Mouse (Mus musculus) midbrain, embryonic 12.5 days (tissue): ENCODE measurements around the gene Gm17018. TPM values are rescaled to one million over a fixed set of nuclear protein-coding genes. Genes with fewer than 3 reads are reported as not detected.
A peak's percentile ranks its signal among the peaks of the same experiment; 100 is the strongest.
"Not testable (repeated sequence)": the region's sequence is repeated elsewhere in the genome, so short reads cannot be mapped to it uniquely, and the experiment has no call there.

Source experiments
- ATAC-seq: fragments of 200-750 bp; cut with Nextera tagmentation; 2 replicates; pipeline ENCODE4 v1.8.0; 2017; ENCODE audit warnings: low read depth, moderate TSS enrichment, moderate library complexity; ENCODE audit not compliant: low FRiP score
- H3K27ac ChIP-seq: fragments of 300-500 bp; sonication (generic); replicated peaks from 2 replicates; pipeline ENCODE4 v1.5.1; 2016; ENCODE audit warnings: mild to moderate bottlenecking
- H3K27me3 ChIP-seq: fragments of 300-500 bp; sonication (generic); 2 replicates; pipeline ENCODE4 v1.6.1; 2016; ENCODE audit warnings: mild to moderate bottlenecking
- H3K36me3 ChIP-seq: fragments of 300-500 bp; sonication (generic); 2 replicates; pipeline ENCODE4 v1.6.1; 2016
- H3K4me1 ChIP-seq: fragments of 300-500 bp; sonication (generic); 2 replicates; pipeline ENCODE4 v1.6.1; 2016
- H3K4me2 ChIP-seq: fragments of 300-500 bp; sonication (generic); replicated peaks from 2 replicates; pipeline ENCODE4 v1.6.1; 2016; ENCODE audit warnings: mild to moderate bottlenecking, moderate library complexity
- H3K4me3 ChIP-seq: fragments of 300-500 bp; sonication (generic); 2 replicates; pipeline ENCODE4 v1.5.1; 2016; ENCODE audit warnings: mild to moderate bottlenecking
- H3K9ac ChIP-seq: fragments of 300-500 bp; sonication (generic); replicated peaks from 2 replicates; pipeline ENCODE4 v1.6.1; 2016; ENCODE audit warnings: mild to moderate bottlenecking, moderate library complexity
- H3K9me3 ChIP-seq: fragments of 300-500 bp; sonication (generic); 2 replicates; pipeline ENCODE4 v1.6.1; 2016; ENCODE audit warnings: mild to moderate bottlenecking
- WGBS: fragments of 180-500 bp; shearing (Covaris S2); methylation state at CpG from one replicate; pipeline ENCODE4 v1.1.7; 2016; 5-methylcytosine and 5-hydroxymethylcytosine counted together
- polyA plus RNA-seq: library from polyadenylated mRNA; unstranded; fragments of >200 nt; fragmentation: Nextera tagmentation; extraction: Ambion mirVana; gene quantifications from 2 replicates; pipeline ENCODE4 v1.2.1, GENCODE M21; 2016

Gm17018 gene
- polyA plus RNA-seq, 1 experiment from 2014 or later = 41.9 TPM

DNA sequence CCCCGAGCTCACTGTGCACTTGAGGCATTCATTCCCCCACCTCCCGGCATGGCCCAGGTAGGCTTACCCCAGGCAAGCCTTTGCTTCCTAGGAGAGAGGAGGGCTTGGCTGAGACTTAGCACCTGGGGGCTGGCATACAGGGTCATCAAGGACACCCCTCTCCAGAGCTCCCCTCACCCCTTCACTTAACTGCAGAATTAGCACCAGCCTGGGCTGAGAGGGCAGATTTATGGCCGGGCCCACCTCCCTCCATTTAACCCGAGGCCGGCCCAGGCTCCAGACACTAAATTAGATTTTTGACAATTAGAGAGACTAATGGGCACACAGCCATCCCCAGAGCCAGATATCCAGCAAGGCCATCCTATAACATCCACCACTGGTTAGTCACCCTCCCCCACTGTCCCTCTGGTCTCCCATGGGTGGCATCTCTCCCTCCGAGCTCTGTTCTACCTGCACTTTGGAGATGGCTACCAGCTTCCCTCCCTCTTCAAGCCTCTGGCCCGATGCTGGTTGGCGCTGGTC is 25.1 kb upstream of the Gm17018 start:
- H3K36me3 ChIP-seq = peaks cover 8% of the 10 kb centered on the region
- H3K27me3 ChIP-seq = peaks cover 56% of the 10 kb centered on the region
- H3K9me3 ChIP-seq = no peaks in the 10 kb centered on the region
- no peak overlapping the region for H3K4me2 ChIP-seq
- H3K4me3 ChIP-seq = no peak overlapping the region
- WGBS = 82% methylated on average over 8 of the region's 8 CpGs
- H3K4me1 ChIP-seq = peaks cover 8% of the 10 kb centered on the region; the same call in 1 of the 2 replicates
- H3K9ac ChIP-seq = no peak overlapping the region
- no peak overlapping the region for H3K27ac ChIP-seq
- no peak for ATAC-seq

DNA sequence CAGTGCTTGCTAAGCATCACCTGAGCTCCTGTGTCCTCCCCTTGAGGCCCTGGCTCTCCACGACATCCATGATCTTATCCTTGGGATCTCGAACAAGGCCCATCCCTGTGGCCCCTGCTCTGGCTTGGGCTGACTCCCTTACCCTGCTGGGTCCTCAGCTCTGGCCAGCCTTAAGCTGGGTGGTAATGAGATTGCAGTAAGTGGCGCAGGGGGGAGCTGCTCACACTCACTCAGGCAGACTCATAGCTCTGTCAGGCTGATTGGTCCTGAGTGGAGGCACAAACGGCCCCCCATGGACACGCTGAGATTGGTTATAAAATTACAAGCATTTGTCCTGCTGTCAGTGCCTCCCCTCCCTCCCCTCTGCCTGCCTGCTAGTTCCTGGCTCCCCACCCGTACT is 24.5 kb upstream of the Gm17018 start:
- Histone ChIP-seq H3K36me3 (0 out of 2 replicates have a peak, but pooled peaks cover 1% of the 10 kb centered on the region), H3K27ac (no peak overlapping the region), H3K4me1 (peaks cover 12% of the 10 kb centered on the region), H3K4me2 (no peak overlapping the region), H3K9me3 (no peaks in the 10 kb centered on the region), H3K27me3 (peaks cover 63% of the 10 kb centered on the region), H3K9ac (no peak overlapping the region), H3K4me3 (no peak overlapping the region)
- no peak for ATAC-seq
- WGBS = 72% methylated on average over 6 of the region's 6 CpGs

DNA sequence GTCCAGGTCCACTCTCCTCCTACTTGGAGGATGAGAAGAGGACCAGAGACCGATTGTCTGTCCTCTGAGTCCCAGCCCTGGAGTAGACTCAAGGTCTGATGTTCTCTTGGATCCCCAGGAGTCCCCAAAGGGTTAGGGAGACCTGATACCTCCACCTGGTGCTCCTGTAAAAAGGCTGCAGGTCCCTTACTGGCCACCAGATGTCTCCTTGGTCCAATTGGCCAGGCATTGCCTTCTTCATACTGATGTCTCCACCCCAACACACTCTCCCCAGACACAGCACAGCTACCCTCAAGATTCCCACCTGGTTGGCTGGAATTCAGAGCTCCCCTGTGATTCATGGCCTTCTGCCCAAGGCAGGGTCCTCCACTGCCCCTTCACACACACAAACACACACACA is 22.9 kb upstream of the Gm17018 start:
- H3K27me3 ChIP-seq = peaks cover 79% of the 10 kb centered on the region

DNA sequence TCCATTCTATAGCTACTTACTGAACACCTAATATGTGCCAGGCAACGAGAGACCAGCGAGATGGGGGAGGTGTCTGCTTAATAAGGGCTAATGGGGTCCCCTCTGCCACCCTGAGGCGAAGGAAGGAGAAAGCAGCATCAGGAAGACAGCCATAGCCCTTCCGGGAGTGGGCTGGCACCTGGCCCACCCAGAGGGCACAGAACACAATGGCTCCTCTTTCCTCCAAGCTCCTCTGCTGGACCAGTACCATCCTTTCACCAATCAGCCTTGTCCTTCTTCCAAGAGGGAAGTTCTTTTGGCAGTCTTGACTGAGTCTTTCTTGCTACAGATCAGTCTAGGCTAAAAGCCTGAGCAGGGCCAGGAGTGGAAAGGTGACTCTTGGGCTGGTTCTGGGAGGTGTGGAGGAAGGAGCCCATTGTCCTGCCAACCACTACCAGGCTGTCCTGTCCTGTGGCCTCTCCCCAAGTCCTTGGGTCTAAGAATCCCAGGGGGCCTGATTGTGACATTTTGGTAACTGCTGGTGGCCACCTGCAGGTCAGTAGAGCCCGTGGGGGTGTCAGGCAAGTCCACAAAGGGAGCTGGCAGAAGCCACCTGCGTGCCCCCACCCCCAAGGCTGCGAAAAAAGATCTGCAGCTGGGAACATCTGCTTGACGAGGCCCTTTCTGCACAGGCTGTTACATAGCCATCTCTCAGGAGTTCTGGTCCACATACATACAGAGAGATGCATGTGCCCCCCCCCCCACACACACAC is 19.6 kb upstream of the Gm17018 start:
- Histone ChIP-seq H3K4me3 (peak overlapping the region; percentile 40), H3K4me2 (peak overlapping the region; percentile 63), H3K4me1 (peaks cover 27% of the 10 kb centered on the region), H3K27ac (no peak overlapping the region), H3K27me3 (peaks cover 96% of the 10 kb centered on the region), H3K36me3 (no peaks in the 10 kb centered on the region), H3K9me3 (no peaks in the 10 kb centered on the region), H3K9ac (peak overlapping the region; percentile 54)
- no peak for ATAC-seq
- WGBS = 28% methylated on average over 8 of the region's 8 CpGs

More for the DNA sequence above, 22.9 kb upstream of the Gm17018 start:
- WGBS = 72% methylated on average over 1 of the region's 1 CpGs
- no peaks in the 10 kb centered on the region for H3K36me3 ChIP-seq
- no peak overlapping the region for H3K27ac ChIP-seq
- H3K4me1 ChIP-seq = peaks cover 25% of the 10 kb centered on the region
- no peak overlapping the region for H3K9ac ChIP-seq
- H3K4me3 ChIP-seq = no peak overlapping the region
- H3K9me3 ChIP-seq = no peaks in the 10 kb centered on the region
- H3K4me2 ChIP-seq = no peak overlapping the region
- no peak for ATAC-seq

DNA sequence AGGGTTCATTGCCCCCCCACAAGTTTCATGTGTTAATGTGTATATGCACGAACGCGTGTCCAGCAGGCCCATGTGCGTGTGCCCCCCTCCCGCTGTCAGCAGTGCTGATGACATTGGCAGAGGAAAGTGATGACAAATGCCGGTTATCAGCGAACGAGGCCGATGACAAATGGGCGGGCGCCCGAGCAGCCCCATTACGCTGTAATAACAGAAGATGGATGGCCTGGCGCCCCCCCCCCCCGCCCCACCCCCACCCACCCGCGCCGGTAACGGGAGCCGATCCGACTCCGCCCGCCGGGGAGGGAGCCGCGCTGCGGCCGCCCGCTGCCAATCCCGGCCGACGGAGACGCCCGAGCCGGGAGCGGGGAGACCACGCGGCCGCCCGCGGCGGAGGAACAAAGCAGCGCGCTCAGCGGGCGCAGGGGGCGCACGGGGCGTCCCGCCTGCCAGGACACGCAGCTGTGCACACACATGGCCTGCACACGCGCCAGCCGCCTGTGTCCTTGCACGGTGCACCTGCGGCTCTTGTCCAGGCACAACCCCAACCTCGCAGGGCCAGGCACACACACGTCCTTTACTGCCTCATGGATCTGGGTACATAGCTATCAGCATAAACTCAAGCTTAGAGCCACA is 18.9 kb upstream of the Gm17018 start:
- Histone ChIP-seq H3K9ac (peak overlapping the region; percentile 54), H3K27ac (peak overlapping the region; percentile 15; the same call in 1 of the 2 replicates), H3K27me3 (peaks cover 96% of the 10 kb centered on the region), H3K9me3 (no peaks in the 10 kb centered on the region), H3K36me3 (no peaks in the 10 kb centered on the region), H3K4me2 (peak overlapping the region; percentile 63), H3K4me3 (peak overlapping the region; percentile 40), H3K4me1 (peaks cover 27% of the 10 kb centered on the region)
- under 1% methylated on average over 56 of the region's 58 CpGs for WGBS
- peak; percentile 48; the same call in 1 of the 2 replicates for ATAC-seq

DNA sequence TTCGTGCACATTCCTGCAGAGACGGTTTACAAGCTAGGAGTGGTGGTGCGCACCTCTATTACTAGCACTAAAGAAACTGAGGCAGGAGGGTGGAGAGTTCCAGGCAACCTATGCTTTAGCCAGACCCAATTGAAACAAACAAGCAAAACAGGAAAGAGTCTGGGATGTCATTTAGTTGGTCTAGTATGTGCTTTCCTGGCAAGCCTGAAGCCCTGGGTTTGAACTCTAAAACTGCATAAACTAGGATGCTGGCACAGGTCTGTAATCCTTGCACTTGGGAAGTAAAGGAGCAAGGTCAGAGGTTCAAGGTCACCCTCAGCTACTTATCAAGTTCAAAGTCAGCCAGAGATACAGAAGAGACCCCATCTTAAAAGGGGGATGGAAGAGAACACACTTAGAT is 18.4 kb upstream of the Gm17018 start:
- no peak for ATAC-seq

DNA sequence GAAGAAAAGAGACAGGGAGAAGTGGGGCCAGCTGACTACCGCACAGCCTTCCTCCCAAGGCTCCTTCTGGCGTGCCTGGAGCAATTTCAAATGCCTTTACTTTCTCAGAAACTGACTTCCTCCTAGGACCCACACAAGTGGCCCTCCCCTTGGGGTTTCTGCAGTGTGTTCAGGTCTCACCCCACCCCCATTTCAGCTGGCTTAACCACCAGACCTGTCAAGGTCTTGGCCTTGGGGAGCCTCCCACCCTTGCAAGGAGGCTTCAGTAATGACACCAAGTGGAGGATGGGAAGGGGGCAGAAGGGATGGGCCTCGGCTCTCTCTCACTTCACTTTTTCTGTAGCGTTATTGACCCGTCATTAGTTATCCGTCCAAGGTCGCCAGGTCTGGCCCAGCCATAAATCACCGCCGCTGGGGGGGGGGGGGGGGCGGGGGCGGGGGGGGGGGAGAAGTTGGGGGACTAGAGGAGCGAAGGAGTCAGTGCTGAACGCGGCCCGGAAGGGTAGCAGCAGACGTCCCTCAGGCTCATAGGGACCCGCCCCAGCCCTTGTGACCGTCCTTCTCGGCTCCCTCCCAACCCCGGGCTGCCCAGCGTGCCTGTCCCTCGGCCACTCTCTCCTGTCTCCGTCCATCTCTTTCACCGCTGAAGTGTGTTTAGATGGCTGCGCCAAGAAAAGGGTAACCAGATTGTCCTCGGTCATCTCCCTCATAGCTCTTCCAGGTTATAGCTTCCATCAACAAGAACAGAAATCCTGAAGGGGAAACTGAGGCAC is 16.1 kb upstream of the Gm17018 start:
- peak overlapping the region; percentile 57 for H3K4me2 ChIP-seq
- H3K4me3 ChIP-seq = peak overlapping the region; percentile 34
- no peaks in the 10 kb centered on the region for H3K36me3 ChIP-seq
- peaks cover 33% of the 10 kb centered on the region for H3K4me1 ChIP-seq
- WGBS = under 1% methylated on average over 14 of the region's 26 CpGs
- ATAC-seq = no peak
- no peaks in the 10 kb centered on the region for H3K9me3 ChIP-seq
- H3K27ac ChIP-seq = no peak overlapping the region
- H3K27me3 ChIP-seq = peaks cover 99% of the 10 kb centered on the region
- H3K9ac ChIP-seq = peak overlapping the region; percentile 34; the same call in 1 of the 2 replicates

More for the DNA sequence above, 18.4 kb upstream of the Gm17018 start:
- peak overlapping the region; percentile 40 for H3K4me3 ChIP-seq
- H3K9ac ChIP-seq = no peak overlapping the region
- 13% methylated on average over 3 of the region's 3 CpGs for WGBS
- peaks cover 99% of the 10 kb centered on the region for H3K27me3 ChIP-seq
- peak overlapping the region; percentile 15; the same call in 1 of the 2 replicates for H3K27ac ChIP-seq
- H3K9me3 ChIP-seq = no peaks in the 10 kb centered on the region
- peak overlapping the region; percentile 63 for H3K4me2 ChIP-seq
- H3K4me1 ChIP-seq = peaks cover 27% of the 10 kb centered on the region
- H3K36me3 ChIP-seq = no peaks in the 10 kb centered on the region

DNA sequence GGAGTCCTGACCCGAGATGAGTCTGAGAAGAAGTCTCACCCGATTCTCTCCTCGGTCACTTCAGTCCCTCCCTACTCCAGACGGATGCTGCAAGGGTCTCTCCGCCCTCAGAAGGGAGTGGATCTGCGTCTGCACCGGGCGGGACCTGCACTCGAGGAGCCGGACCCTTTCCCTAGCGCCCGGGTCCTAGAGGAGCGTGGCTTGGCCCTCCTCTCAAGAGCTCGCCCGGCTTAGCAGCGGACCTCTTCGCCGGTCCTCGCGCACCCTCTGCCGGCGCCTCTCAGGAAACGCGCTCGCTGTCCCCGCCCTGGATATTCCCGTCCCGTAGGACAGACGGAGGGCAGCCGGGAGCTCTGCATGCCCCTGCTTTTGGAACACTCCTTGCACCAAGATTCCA is 15.5 kb upstream of the Gm17018 start:
- peak overlapping the region; percentile 34 for H3K4me3 ChIP-seq
- no peaks in the 10 kb centered on the region for H3K36me3 ChIP-seq
- under 1% methylated on average over 30 of the region's 30 CpGs for WGBS
- peak; percentile 79 for ATAC-seq
- H3K9me3 ChIP-seq = no peaks in the 10 kb centered on the region
- H3K9ac ChIP-seq = peak overlapping the region; percentile 34; the same call in 1 of the 2 replicates
- peaks cover 36% of the 10 kb centered on the region for H3K4me1 ChIP-seq
- H3K4me2 ChIP-seq = peak overlapping the region; percentile 57
- no peak overlapping the region for H3K27ac ChIP-seq
- peaks cover 99% of the 10 kb centered on the region for H3K27me3 ChIP-seq

DNA sequence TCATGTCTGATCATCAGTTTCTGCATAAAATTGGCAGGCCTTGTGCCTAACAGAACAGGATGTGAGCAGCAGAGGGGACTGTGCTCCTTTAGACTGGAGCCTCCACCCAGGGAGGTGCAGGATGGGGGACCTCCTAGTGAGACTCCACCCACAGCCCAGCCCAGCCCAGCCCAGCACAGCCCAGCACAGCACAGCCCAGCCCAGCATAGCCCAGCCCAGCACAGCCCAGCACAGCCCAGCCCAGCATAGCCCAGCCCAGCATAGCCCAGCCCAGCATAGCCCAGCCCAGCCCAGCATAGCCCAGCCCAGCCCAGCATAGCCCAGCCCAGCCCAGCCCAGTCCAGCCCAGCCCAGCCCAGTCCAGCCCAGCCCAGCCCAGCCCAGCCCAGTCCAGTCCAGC is 12.2 kb upstream of the Gm17018 start:
- H3K27ac ChIP-seq, H3K4me2 ChIP-seq, H3K9me3 ChIP-seq, ATAC-seq, H3K4me3 ChIP-seq, H3K9ac ChIP-seq, H3K36me3 ChIP-seq: not testable (repeated sequence)
- Histone ChIP-seq H3K4me1 (peaks cover 18% of the 10 kb centered on the region), H3K27me3 (peaks cover 79% of the 10 kb centered on the region)

DNA sequence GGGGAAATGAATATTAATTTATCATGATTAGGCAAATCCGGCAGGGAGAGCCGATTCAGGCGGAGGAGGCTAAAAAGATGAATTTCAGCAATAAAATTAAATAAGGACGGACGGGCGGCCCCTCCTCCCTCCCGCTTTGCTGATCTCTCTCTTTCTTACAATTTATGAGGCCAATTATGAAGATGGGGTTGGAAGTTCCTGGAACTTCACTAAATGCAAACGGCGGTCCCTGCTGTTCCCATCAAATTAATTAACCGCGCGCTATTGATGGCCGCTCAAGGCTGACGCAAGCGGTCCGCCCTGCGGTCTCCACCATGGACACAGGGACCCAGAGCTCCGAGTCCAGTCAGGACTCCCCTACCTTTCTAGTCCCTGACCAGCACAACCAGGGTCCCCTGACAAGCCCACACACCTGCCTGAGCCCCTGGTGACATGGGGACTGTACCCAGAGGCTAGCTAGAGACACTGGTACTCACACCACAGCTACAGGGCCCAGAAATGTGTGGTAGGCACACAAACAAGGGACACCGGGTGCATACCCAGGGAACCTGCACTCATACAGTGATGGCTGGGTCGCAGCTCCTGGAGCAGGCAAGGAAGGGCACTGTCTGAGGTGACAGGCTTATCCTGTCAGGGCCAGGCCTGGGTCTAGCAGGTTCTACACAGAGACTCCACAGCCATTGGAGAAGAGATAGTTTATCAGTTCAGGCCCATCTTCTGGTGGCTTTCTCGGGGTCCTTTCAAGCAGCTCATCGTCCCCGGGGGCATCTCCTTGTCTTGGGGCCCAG is 11.1 kb upstream of the Gm17018 start:
- H3K36me3 ChIP-seq = peaks cover 21% of the 10 kb centered on the region
- no peak overlapping the region for H3K4me2 ChIP-seq
- H3K9me3 ChIP-seq = no peaks in the 10 kb centered on the region
- H3K27ac ChIP-seq = no peak overlapping the region
- no peak for ATAC-seq
- WGBS = 76% methylated on average over 23 of the region's 23 CpGs
- H3K9ac ChIP-seq = no peak overlapping the region
- H3K4me1 ChIP-seq = peaks cover 14% of the 10 kb centered on the region
- peaks cover 72% of the 10 kb centered on the region for H3K27me3 ChIP-seq
- H3K4me3 ChIP-seq = no peak overlapping the region

DNA sequence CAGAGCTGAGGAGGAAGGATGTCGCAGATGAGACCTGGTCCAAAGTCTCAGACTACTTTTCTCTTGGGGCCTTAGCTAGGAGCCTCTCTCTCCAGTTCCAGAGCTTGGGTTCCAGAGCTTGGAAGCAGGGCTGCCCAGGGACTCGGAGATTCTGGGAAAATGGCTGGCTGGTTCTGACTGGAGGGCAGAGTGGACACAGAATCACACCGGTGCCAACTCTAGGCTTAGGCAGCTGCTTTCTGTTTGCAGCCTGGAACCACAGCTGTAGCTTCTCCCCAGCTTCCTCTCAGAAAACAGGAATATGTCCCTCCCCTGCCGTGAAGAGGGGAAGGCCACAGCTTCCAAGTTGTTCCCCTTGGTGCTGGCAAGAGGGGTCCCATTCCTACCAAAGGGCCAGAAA is 10.5 kb upstream of the Gm17018 start:
- Histone ChIP-seq H3K4me2 (no peak overlapping the region), H3K9me3 (no peaks in the 10 kb centered on the region)

More for the DNA sequence above, 10.5 kb upstream of the Gm17018 start:
- peaks cover 67% of the 10 kb centered on the region for H3K27me3 ChIP-seq
- H3K4me1 ChIP-seq = peaks cover 9% of the 10 kb centered on the region; the same call in 1 of the 2 replicates
- no peak overlapping the region for H3K27ac ChIP-seq
- 84% methylated on average over 4 of the region's 4 CpGs for WGBS
- no peak overlapping the region for H3K9ac ChIP-seq
- H3K36me3 ChIP-seq = peaks cover 27% of the 10 kb centered on the region
- no peak for ATAC-seq
- H3K4me3 ChIP-seq = no peak overlapping the region
